Mouse (Mus musculus): ENCODE results near the gene Ccr5. TPM values are rescaled to one million over a fixed set of nuclear protein-coding genes. Genes with fewer than 3 reads are reported as not detected.

The Ccr5 gene
- total RNA-seq, 2 experiments from 2014 or later = 1.5 to 2.9 TPM

DNA sequence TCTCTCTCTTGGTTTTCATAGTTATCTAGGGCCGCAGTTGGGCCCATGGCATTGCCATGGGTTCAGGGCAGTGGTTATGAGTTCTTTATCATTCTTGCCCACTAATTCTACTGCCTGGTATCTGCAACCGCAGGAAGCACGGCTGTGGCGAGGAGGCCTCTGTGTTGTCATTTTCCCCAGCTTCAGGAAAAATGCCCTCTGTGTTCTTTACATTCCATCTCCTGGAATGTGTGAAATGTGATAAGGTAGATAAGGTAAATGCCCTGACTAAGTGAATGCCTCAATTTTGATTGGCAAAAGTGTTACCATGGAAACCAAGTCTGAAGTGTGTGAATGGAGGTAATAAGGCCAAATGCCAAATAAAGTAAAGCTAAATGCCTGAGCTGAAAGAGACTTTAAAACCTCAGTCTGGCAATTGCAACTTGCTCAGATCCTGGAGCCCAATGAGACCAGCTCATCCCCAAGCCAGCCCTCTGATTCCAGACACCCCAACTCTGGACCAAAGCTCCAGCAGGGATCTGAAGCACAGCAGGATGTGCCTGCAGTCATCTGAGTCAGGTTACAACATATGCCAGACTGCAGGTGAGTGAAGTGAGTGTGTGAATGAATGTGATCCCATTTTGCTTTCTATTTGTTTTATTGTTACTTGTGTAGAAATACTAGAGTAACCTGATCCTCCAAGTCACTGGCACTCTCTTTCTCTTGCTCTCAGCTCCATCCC is 16.9 kb downstream of the Ccr5 start:
- no peak for DNase-seq

DNA sequence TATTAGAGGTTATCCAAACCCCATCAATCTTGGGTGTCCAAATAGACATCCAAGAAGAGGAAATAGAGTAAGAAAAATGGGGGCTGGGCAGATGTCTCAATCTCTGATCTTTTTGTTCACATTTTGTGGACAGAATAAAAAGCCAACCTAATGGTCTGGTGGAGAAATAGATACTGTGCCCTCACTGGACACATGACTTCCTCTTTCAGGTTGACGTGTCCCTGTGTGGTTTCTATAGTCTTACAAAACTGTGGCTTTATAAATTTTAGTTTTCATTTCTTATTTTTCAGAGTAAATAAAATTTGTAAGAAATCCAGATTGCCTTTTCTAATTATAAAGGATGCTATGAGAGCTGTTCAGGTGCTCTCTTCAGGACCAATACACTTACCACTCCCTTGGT is 22.3 kb downstream of the Ccr5 start:
- no peak for DNase-seq

DNA sequence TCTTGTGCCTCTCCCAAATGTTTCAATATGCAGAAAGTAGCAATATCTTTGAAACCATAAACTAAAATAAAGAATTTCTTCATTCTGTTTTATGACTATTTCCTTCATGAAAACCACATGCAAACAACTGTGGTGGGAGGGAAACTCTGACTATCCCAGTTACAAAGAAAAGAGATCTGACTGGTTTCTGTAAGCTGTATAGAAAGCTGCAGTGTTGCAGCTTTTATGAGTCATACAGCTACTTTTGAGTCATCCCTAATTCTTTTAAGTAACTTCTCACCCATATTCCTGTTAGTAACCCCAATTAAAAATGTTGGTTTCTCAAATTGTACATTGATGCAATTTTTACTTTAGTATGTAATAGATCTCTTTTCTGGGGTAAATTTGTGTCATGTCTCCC is 25.0 kb downstream of the Ccr5 start:
- DNase-seq = no peak

Other genes starting within 250 kb of the Ccr5 start
- 1 to 10 TPM; 1.6 to 1.8 TPM for gene Ccr1, start 152.9 kb upstream of the Ccr5 start, total RNA-seq (2021)
- not detected for gene Ccr1l1, start 143.1 kb upstream of the Ccr5 start, total RNA-seq (2021)
- gene Ccr3, start 99.6 kb upstream of the Ccr5 start, total RNA-seq (2021) = under 1 TPM; 0.33 to 0.42 TPM
- 1 to 10 TPM; 2.6 to 3.3 TPM for gene Ccr2, start 19.6 kb upstream of the Ccr5 start, total RNA-seq (2021)
- 10 to 100 TPM; 17.6 to 22.8 TPM for gene 2010315B03Rik, start 191.2 kb downstream of the Ccr5 start, total RNA-seq (2021)

Measured in adrenal gland, postnatal 10 days (tissue).